Mouse (Mus musculus): ENCODE measurements around the gene Ctnnbl1.

The Ctnnbl1 gene

GRCm38 (mm10) chr2:157750926-157751588 is 13.9 kb downstream of the Ctnnbl1 start:
- no peak for DNase-seq (ENCODE audit: low read depth, low spot score)

- no peak for DNase-seq (ENCODE audit: low read depth, low spot score)
Measured at GRCm38 (mm10) chr2:157751589-157752373, 14.6 kb downstream of the Ctnnbl1 start.

GRCm38 (mm10) chr2:157752374-157752743 is 15.2 kb downstream of the Ctnnbl1 start:
- no peak for DNase-seq (ENCODE audit: low read depth, low spot score)

GRCm38 (mm10) chr2:157755771-157756170 is 18.6 kb downstream of the Ctnnbl1 start:
- no peak for DNase-seq (ENCODE audit: low read depth, low spot score)

GRCm38 (mm10) chr2:157756193-157756592 is 19.0 kb downstream of the Ctnnbl1 start:
- DNase-seq (ENCODE audit: low read depth, low spot score): no peak

GRCm38 (mm10) chr2:157758395-157758794 is 21.2 kb downstream of the Ctnnbl1 start:
- DNase-seq (ENCODE audit: low read depth, low spot score): no peak

GRCm38 (mm10) chr2:157759717-157760116 is 22.5 kb downstream of the Ctnnbl1 start:
- no peak for DNase-seq (ENCODE audit: low read depth, low spot score)

GRCm38 (mm10) chr2:157762903-157763302 is 25.7 kb downstream of the Ctnnbl1 start:
- DNase-seq (ENCODE audit: low read depth, low spot score): no peak

GRCm38 (mm10) chr2:157766591-157766990 is 29.4 kb downstream of the Ctnnbl1 start:
- DNase-seq (ENCODE audit: low read depth, low spot score): no peak

- DNase-seq (ENCODE audit: low read depth, low spot score): no peak
Measured at GRCm38 (mm10) chr2:157768682-157769429, 31.7 kb downstream of the Ctnnbl1 start.

- DNase-seq (ENCODE audit: low read depth, low spot score): no peak
Measured at GRCm38 (mm10) chr2:157770761-157771160, 33.6 kb downstream of the Ctnnbl1 start.

- no peak for DNase-seq (ENCODE audit: low read depth, low spot score)
Measured at GRCm38 (mm10) chr2:157773661-157774060, 36.5 kb downstream of the Ctnnbl1 start.

- peak; percentile 66 for DNase-seq (ENCODE audit: low read depth, low spot score)
Measured at GRCm38 (mm10) chr2:157775957-157776356, 38.8 kb downstream of the Ctnnbl1 start.

- DNase-seq (ENCODE audit: low read depth, low spot score): no peak
Measured at GRCm38 (mm10) chr2:157780956-157781355, 43.8 kb downstream of the Ctnnbl1 start.

GRCm38 (mm10) chr2:157783152-157783551 is 46.0 kb downstream of the Ctnnbl1 start:
- no peak for DNase-seq (ENCODE audit: low read depth, low spot score)

- DNase-seq (ENCODE audit: low read depth, low spot score): no peak
Measured at GRCm38 (mm10) chr2:157784238-157784637, 47.0 kb downstream of the Ctnnbl1 start.

- no peak for DNase-seq (ENCODE audit: low read depth, low spot score)
Measured at GRCm38 (mm10) chr2:157784647-157785046, 47.4 kb downstream of the Ctnnbl1 start.

GRCm38 (mm10) chr2:157789226-157789625 is 52.0 kb downstream of the Ctnnbl1 start:
- DNase-seq (ENCODE audit: low read depth, low spot score): no peak

- no peak for DNase-seq (ENCODE audit: low read depth, low spot score)
Measured at GRCm38 (mm10) chr2:157790836-157791495, 53.8 kb downstream of the Ctnnbl1 start.

GRCm38 (mm10) chr2:157791528-157792162 is 54.4 kb downstream of the Ctnnbl1 start:
- DNase-seq (ENCODE audit: low read depth, low spot score): no peak

- no peak for DNase-seq (ENCODE audit: low read depth, low spot score)
Measured at GRCm38 (mm10) chr2:157792840-157793552, 55.8 kb downstream of the Ctnnbl1 start.
